Mouse (Mus musculus) megakaryocyte, embryonic 14.5 days (primary cell): ENCODE measurements around the gene Tent5c. TPM values are rescaled to one million over a fixed set of nuclear protein-coding genes. Genes with fewer than 3 reads are reported as not detected.
"Not testable (repeated sequence)": the region's sequence is repeated elsewhere in the genome, so short reads cannot be mapped to it uniquely, and the experiment has no call there.

Experiments used
- H3K27me3 ChIP-seq: replicated peaks from 2 replicates; pipeline ENCODE3; 2012; ENCODE audit warnings: inconsistent platforms
- H3K36me3 ChIP-seq: replicated peaks from 2 replicates; pipeline ENCODE3; 2012; ENCODE audit warnings: low read length, inconsistent platforms, mixed read lengths
- H3K4me1 ChIP-seq: 2 replicates; pipeline ENCODE4 v1.6.1; 2012; ENCODE audit warnings: inconsistent platforms
- H3K4me3 ChIP-seq: replicated peaks from 2 replicates; pipeline ENCODE3; 2012; ENCODE audit warnings: moderate library complexity, mild to moderate bottlenecking, inconsistent platforms
- H3K9me3 ChIP-seq: 2 replicates; pipeline ENCODE4 v1.6.1; 2012; ENCODE audit warnings: inconsistent platforms
- FLI1 ChIP-seq: IDR thresholded peaks from 2 replicates; pipeline ENCODE4 v1.6.1; 2012; ENCODE audit warnings: low read length, inconsistent platforms, mixed read lengths
- GATA1 ChIP-seq: IDR thresholded peaks from 3 replicates; pipeline ENCODE4 v1.6.1; 2012; ENCODE audit warnings: mixed read lengths, low read length, inconsistent platforms, borderline replicate concordance
- polyA plus RNA-seq: library from polyadenylated mRNA; stranded (reverse); fragments of >175 nt; gene quantifications from 2 replicates; pipeline ENCODE4 v1.2.3, GENCODE M21; 2012; ENCODE audit warnings: low replicate concordance; ENCODE audit not compliant: insufficient read depth

Tent5c gene
- polyA plus RNA-seq, 1 experiment: 7.1 TPM

DNA sequence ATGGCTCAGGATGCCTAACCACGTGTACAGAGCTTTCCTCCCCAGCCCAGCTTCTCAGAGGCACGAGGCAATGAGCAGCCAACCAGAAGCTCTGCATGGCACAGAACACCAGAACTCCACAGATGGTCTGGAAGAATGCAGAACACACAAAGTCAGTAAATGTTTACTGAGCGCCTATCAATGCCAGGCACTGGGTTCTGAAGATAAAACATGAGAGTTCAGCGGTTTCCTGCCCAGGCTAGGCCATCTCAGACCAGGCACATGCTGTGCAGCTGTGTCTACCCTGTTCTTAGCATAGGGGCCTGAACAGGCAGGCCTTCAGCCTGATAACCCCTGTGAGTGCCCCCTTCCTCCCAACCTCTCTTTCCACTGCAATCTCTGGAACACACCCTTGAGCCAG, 59.5 kb downstream of the Tent5c start:
- peaks cover 74% of the 10 kb centered on the region for H3K4me1 ChIP-seq
- TF ChIP-seq FLI1 (no peak), GATA1 (peak; percentile 43; the same call in 1 of the 3 replicates)

DNA sequence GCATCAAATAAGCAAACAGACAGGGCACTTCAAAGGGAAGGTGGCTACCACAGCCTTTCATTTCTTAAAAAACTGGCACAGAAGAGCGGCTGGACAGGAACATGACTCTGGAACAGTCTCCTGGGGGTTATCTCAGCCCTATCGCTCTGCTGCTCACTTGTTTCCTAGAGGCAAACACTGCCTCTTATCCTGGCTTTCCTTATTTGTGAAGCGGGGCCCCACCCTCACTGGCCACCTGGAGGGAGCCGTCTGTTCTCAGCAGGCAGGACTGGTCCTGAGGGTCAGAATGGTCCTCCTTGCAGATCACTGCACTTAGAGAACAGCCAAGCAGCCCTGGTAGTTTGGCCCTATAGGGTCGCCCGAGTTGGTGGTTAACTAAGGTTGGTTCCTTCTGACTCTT, 61.6 kb downstream of the Tent5c start:
- peaks cover 48% of the 10 kb centered on the region for H3K27me3 ChIP-seq
- TF ChIP-seq FLI1 (no peak), GATA1 (no peak)
- peaks cover 66% of the 10 kb centered on the region for H3K4me1 ChIP-seq
- H3K9me3 ChIP-seq: no peaks in the 10 kb centered on the region
- no peak overlapping the region for H3K4me3 ChIP-seq
- no peaks in the 10 kb centered on the region for H3K36me3 ChIP-seq

More for the DNA sequence above, 59.5 kb downstream of the Tent5c start:
- Histone ChIP-seq H3K27me3 (peaks cover 41% of the 10 kb centered on the region), H3K4me3 (peak overlapping the region; percentile 71), H3K9me3 (no peaks in the 10 kb centered on the region), H3K36me3 (no peaks in the 10 kb centered on the region)

DNA sequence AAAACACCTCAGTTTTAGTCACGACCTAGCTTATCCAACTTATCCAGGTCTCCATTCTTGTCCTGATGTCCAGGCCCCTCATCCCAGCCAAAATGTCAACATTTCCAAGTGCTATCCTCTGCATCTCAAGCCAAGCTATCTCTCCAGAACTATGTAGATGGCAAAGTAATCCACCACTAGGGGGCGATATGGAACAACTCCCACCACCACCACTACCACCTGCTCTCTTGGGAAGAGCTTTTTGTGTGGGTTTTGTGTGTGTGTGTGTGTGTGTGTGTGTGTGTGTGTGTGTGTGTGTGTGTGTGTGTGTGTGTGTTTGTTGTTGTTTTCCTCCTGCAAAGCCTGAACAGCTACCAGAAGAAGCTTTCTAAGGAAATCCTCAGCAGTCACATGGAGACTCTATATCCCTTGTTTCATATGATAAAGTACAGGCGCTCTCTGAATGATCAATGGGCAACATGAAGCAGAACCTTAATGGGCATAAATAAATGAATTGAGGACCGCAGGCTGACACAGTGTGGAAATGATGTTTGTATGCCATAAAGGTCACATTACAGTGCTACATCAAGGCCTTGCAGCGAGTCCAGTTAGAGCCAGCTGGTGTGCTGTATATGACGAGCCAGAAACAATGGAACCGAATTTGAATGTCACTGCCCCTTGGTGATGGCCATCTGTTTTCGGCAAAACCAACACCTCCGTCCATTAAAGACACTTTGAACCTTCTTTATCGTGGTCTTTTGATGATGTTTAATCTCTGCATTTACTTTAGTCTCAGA, 66.5 kb downstream of the Tent5c start:
- TF ChIP-seq FLI1: no peak
- no peak for TF ChIP-seq GATA1
- Histone ChIP-seq H3K4me3 (no peak overlapping the region), H3K36me3 (no peaks in the 10 kb centered on the region), H3K9me3 (no peaks in the 10 kb centered on the region), H3K27me3 (peaks cover 51% of the 10 kb centered on the region), H3K4me1 (peaks cover 27% of the 10 kb centered on the region)

DNA sequence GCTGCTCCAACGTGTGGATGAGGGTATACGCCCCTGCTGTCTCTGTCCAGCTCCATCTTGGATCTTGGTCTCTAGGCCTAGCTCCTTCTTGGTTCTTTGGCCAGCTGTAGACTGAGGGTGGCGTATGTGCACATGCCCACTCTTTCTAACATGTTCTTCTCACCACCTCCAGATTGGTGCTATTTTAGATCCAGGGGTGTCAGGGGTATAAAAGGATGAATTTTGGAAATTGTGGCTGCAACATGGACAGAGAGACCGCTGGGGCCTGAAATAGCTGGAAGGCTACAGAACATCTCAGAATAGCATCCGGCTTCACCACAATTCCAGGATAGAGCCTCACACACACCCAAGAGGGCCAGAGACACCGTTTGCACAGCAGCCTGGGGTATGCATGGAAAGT, 67.8 kb downstream of the Tent5c start:
- peaks cover 16% of the 10 kb centered on the region for H3K4me1 ChIP-seq
- H3K4me3 ChIP-seq: no peak overlapping the region
- H3K36me3 ChIP-seq: no peaks in the 10 kb centered on the region
- H3K9me3 ChIP-seq: no peaks in the 10 kb centered on the region
- TF ChIP-seq GATA1 (no peak), FLI1 (no peak)
- H3K27me3 ChIP-seq: peaks cover 50% of the 10 kb centered on the region

DNA sequence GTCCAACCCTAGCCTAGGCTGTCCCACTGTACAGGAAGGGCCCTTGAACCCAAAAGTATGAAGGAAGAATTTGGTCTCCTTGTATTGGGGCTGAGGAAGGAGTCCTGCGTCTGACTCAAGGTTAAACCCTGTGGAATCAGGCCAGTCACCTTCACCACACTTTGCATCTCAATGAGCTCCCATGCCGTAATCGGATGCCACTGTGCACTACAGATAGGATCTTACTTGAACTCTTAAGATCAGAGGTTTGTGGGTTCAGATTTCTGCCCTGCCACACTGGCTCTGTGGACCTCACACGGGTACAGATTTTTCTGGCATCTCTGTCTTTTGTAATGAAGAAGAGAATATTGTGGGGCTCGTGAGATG, 68.5 kb downstream of the Tent5c start:
- no peak for TF ChIP-seq FLI1
- no peak for TF ChIP-seq GATA1
- no peaks in the 10 kb centered on the region for H3K36me3 ChIP-seq
- peaks cover 45% of the 10 kb centered on the region for H3K27me3 ChIP-seq
- no peak overlapping the region for H3K4me3 ChIP-seq
- H3K4me1 ChIP-seq: peaks cover 16% of the 10 kb centered on the region
- no peaks in the 10 kb centered on the region for H3K9me3 ChIP-seq

DNA sequence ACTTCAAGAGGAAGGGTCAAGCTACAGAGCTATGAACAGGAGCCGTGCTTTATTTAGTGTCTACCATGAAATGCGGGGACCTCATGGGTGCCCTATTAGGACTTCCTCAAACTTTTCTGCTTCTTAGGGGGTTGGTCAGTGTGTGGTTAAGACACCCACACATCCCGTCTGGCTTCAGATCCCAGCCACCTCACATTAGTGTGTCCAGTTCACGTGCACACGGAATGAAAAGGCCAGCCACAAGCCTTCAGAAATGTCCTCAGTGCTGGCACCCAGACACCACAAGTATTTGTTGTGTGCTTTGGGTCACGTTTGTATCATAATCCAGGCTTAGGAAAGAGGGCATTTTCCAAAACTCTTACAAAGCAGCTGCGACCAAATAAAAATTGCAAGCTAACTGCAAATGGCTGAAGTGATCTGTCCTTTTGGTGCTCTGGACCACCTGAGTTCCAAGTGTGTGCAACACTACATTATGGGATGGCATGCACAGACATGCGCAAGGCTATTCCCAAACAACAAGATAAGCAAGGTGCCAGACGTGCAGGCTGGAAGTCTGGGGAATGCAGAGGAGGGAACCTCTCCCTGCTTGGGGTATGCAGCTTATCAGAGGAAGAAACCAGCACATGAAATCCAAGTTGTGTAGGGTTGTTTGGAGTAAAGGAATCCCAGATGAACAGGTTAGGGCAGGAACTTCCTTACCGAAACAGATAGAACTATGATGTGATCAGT, 69.0 kb downstream of the Tent5c start:
- peaks cover 16% of the 10 kb centered on the region for H3K4me1 ChIP-seq
- TF ChIP-seq GATA1: no peak
- no peak for TF ChIP-seq FLI1
- no peaks in the 10 kb centered on the region for H3K9me3 ChIP-seq
- H3K4me3 ChIP-seq: no peak overlapping the region
- no peaks in the 10 kb centered on the region for H3K36me3 ChIP-seq
- peaks cover 44% of the 10 kb centered on the region for H3K27me3 ChIP-seq

DNA sequence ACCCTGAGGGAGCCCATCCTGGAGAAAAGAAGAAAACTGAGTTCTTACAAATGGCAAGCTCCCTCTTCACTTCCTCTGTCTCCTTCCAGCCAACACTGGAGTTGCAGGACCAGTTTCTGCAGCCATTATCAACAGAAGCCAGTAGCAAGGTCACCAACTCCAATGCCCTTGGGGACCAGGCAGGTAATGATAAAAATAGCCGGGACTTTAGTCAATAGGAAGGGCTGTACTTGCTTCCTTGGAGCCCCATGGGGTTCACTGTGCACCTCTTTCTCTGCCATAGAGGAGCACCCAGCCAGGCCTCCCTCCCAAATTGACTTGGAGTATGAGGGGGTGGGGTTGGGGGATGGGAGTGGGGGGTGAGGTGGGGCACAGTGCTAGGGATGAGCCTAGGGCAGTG, 70.7 kb downstream of the Tent5c start:
- Histone ChIP-seq H3K4me3 (no peak overlapping the region), H3K9me3 (no peaks in the 10 kb centered on the region), H3K36me3 (no peaks in the 10 kb centered on the region), H3K4me1 (peaks cover 14% of the 10 kb centered on the region), H3K27me3 (peaks cover 35% of the 10 kb centered on the region)
- no peak for TF ChIP-seq FLI1
- no peak for TF ChIP-seq GATA1

DNA sequence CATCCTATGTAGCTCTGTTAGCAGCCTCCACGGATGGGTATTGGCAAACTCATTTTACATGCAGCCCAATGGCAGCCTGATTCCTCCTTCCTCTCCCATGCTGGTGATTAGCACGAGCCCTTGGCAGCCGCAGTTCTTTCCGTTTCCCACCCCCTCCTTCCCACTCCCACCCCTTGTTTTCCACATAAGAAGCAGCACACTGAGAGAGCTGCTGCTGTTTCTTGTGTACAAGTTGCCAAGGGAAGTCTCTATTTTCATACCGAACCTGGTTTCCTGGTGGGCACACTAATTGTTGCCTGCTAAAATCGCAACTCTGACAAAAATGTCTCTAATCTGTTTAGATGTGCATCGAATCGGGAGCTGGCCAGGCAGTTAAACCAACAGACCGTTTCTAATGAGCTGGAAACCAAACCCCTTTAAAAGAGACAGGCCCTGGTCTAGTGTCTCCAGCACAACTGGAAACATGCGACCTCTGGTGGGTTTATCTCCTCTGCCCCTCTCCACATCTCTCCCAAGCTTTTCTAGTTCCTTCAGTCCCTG, 71.3 kb downstream of the Tent5c start:
- peaks cover 12% of the 10 kb centered on the region for H3K4me1 ChIP-seq
- H3K9me3 ChIP-seq: no peaks in the 10 kb centered on the region
- H3K4me3 ChIP-seq: no peak overlapping the region
- no peaks in the 10 kb centered on the region for H3K36me3 ChIP-seq
- TF ChIP-seq GATA1 (no peak), FLI1 (no peak)
- H3K27me3 ChIP-seq: peaks cover 35% of the 10 kb centered on the region

DNA sequence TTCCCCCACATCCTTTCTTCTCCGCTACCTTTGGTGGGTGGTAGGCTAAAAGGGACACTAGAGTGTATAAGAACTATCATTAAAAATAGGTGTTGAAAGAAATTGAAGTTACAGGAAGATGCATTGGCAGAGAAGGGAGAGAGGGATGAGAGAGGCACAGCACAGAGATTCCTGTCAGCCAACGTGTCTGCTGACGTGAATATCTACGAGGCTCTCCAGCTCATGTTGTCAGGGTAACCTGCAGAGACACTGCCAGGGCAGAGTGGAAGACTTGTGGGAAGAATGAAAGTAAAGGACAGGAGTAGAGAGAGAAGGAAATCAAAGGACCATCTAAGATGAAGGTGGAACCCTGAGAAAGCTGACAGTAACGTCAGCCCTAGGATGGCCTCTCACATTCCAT, 73.5 kb downstream of the Tent5c start:
- no peaks in the 10 kb centered on the region for H3K9me3 ChIP-seq
- no peak overlapping the region for H3K4me3 ChIP-seq
- TF ChIP-seq FLI1 (no peak), GATA1 (no peak)
- no peaks in the 10 kb centered on the region for H3K36me3 ChIP-seq
- H3K4me1 ChIP-seq: peaks cover 9% of the 10 kb centered on the region; the same call in 1 of the 2 replicates
- H3K27me3 ChIP-seq: peaks cover 27% of the 10 kb centered on the region

DNA sequence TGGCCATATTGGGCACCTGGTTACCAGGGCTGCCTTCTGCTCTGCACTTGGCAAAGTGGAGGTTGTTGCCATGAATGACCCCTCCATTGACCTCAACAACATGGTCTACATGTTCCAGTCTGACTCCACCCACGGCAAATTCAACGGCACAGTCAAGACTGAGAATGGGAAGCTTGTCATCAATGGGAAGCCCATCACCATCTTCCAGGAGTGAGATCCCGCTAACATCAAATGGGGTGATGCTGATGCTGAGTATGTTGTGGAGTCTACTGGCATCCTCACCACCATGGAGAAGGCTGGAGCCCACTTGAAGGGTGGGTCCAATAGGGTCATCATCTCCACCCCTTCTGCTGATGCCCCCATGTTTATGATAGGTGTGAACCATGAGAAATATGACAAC, 75.5 kb downstream of the Tent5c start:
- H3K4me3 ChIP-seq, H3K9me3 ChIP-seq, H3K36me3 ChIP-seq: not testable (repeated sequence)
- H3K27me3 ChIP-seq: peaks cover 14% of the 10 kb centered on the region
- peaks cover 12% of the 10 kb centered on the region for H3K4me1 ChIP-seq
